Mouse (Mus musculus) left cerebral cortex, adult 2 months (tissue): ENCODE results near the gene Ptpre. TPM values are rescaled to one million over a fixed set of nuclear protein-coding genes. Genes with fewer than 3 reads are reported as not detected.

ENCODE experiments used
- DNase-seq, 2 experiments: peaks; one replicate each; pipeline ENCODE4 v3.0.0; 2021 to 2022; ENCODE audit warnings: low spot score in 2 of 2, mixed read lengths in 1 of 2; ENCODE audit errors: extremely low spot score in 1 of 2
- H3K27ac ChIP-seq: fragments of 200-600 bp; 2 replicates; pipeline ENCODE4 v1.8.1; 2022
- H3K4me3 ChIP-seq: fragments of 200-600 bp; 2 replicates; pipeline ENCODE4 v1.8.1; 2022
- CTCF ChIP-seq: fragments of 200-600 bp; IDR thresholded peaks from 2 replicates; pipeline ENCODE4 v1.8.1; 2022; ENCODE audit warnings: antibody characterized with exemption, mild to moderate bottlenecking, moderate library complexity
- intact Hi-C: fragments of 180-260 bp; cut with DNase I; formaldehyde crosslinking; loops from one replicate; pipeline ENCODE4 v1.15.1; 2025
- total RNA-seq, 2 experiments: library from RNA; stranded (reverse); gene quantifications; 2 replicates each; pipeline ENCODE4 v1.2.3; 2021

Ptpre gene
- total RNA-seq, 2 experiments from 2014 or later: 23.5 to 28.0 TPM

GRCm38 (mm10) chr7:135511723-135512122 is 25.6 kb upstream of the Ptpre start:
- intact Hi-C loops: no loop called here
- no peak overlapping the region for H3K27ac ChIP-seq
- H3K4me3 ChIP-seq: no peak overlapping the region
- no peak for DNase-seq
- no peak for TF ChIP-seq CTCF

DNA sequence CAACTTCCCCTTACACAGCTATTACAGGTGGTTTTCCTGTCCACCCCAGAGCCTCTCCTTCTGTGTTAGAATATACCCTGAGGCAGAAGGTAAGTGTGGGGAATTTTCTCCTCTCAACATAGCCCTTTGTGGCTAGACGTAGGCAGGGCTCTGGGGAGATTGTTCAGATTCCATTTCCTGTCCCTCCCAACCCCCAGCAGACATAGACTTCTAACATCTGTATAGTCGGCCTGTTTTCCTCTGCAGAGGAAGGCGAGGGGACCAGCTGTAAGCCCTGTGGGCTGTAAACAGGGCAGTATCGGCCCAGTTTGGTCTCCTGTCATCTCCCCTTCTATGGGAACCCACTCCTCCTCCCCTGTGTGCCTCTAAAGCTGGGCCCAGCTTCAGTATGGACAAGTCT is 20.1 kb upstream of the Ptpre start:
- no peak for TF ChIP-seq CTCF
- DNase-seq: no peak
- intact Hi-C loops: no loop called here
- no peak overlapping the region for H3K27ac ChIP-seq
- H3K4me3 ChIP-seq: no peak overlapping the region

- H3K27ac ChIP-seq: no peak overlapping the region
- intact Hi-C loops: no loop called here
- H3K4me3 ChIP-seq: no peak overlapping the region
- no peak for DNase-seq
- no peak for TF ChIP-seq CTCF
These were observed 17.0 kb upstream of the Ptpre start for GRCm38 (mm10) chr7:135520241-135520640.

- DNase-seq: no peak
- Histone ChIP-seq H3K27ac (no peak overlapping the region), H3K4me3 (no peak overlapping the region)
- intact Hi-C loops: no loop called here
- TF ChIP-seq CTCF: no peak
These were observed 15.3 kb upstream of the Ptpre start for GRCm38 (mm10) chr7:135521755-135522512.

GRCm38 (mm10) chr7:135523981-135524380 is 13.3 kb upstream of the Ptpre start:
- intact Hi-C loops: no loop called here
- H3K4me3 ChIP-seq: no peak overlapping the region
- TF ChIP-seq CTCF: no peak
- no peak for DNase-seq
- H3K27ac ChIP-seq: no peak overlapping the region

- intact Hi-C loops: no loop called here
- Histone ChIP-seq H3K4me3 (no peak overlapping the region), H3K27ac (no peak overlapping the region)
- TF ChIP-seq CTCF: no peak
- no peak for DNase-seq
These were observed 12.8 kb upstream of the Ptpre start for GRCm38 (mm10) chr7:135524424-135524967.

DNA sequence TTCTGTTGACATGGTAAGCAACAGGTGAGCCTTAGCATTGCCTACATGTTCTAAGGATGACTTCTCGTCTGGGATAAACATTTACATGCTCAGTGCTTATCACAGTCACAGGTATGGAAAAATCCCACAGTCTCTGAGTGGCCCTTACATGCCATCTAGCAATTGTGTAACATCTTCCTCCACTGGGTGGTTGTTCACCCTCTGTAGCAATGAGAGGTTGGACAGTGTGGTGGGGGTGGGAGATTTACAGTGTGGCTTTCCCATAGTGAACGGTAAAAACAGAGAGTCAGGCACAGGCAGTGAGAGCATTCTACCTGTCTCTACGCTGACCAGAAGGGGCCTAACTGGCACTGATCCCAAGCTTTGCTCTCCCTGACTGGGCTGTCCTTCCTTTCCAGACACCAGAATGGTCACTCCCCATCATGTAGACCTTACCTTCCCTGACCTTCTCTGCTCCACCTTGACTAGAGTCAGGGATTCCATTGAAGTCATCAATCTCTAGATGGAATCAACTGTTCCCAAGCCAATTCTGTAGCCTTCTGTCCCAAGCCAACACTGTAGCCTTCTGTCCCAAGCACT is 10.6 kb upstream of the Ptpre start:
- no peak for DNase-seq
- TF ChIP-seq CTCF: no peak
- H3K4me3 ChIP-seq: no peak overlapping the region
- intact Hi-C loops: no loop called here
- no peak overlapping the region for H3K27ac ChIP-seq

GRCm38 (mm10) chr7:135527169-135527568 is 10.1 kb upstream of the Ptpre start:
- DNase-seq: no peak
- no peak overlapping the region for H3K27ac ChIP-seq
- TF ChIP-seq CTCF: no peak
- no peak overlapping the region for H3K4me3 ChIP-seq
- intact Hi-C loops: no loop called here

DNA sequence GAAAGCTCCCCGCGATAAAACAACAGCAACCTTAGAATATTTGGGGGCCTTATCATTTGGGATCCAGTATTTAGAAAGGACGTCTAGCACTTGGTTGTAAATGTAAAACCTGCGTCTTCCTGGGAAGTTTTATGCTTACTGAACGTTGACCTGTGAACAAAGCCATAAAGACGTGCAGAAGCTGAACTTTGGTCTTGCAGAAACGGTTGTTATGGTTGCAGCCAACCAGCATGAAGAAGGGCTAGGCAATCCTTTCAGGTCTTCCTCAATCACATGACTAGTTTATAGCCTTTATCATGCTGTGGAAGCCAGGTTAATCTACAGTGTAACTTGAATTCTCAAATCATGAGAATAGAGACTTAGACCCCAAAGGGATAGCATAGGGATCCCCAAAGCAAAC is 8.8 kb upstream of the Ptpre start, which contains the start of gene Clrn3:
TSS of gene Clrn3 (minus strand) at position 140 of the 400 bp plus-strand sequence.
- no peak within 1 kb of the TSS for H3K4me3 ChIP-seq
- H3K27ac ChIP-seq: no peak within 1 kb of the TSS
- no peak for TF ChIP-seq CTCF
- intact Hi-C loops: no loop called here
- no peak for DNase-seq

GRCm38 (mm10) chr7:135529068-135529467 is 8.2 kb upstream of the Ptpre start:
- intact Hi-C loops: no loop called here
- Histone ChIP-seq H3K27ac (no peak overlapping the region), H3K4me3 (no peak overlapping the region)
- DNase-seq: no peak
- no peak for TF ChIP-seq CTCF

GRCm38 (mm10) chr7:135534548-135535189 is 2.6 kb upstream of the Ptpre start:
- intact Hi-C loops: loop anchor here (5.0 kb wide), 1 partner anchor 203 kb away; no protein-coding TSS in a partner anchor
- Histone ChIP-seq H3K4me3 (no peak overlapping the region), H3K27ac (no peak overlapping the region)
- no peak for DNase-seq
- no peak for TF ChIP-seq CTCF

- DNase-seq: no peak
- H3K4me3 ChIP-seq: no peak overlapping the region
- H3K27ac ChIP-seq: no peak overlapping the region
- intact Hi-C loops: loop anchor here (2.0 to 5.0 kb wide), 2 partner anchors 41 to 201 kb away; no protein-coding TSS in a partner anchor
- TF ChIP-seq CTCF: no peak
These were observed 1.4 kb upstream of the Ptpre start for GRCm38 (mm10) chr7:135535908-135536307.
